Mouse (Mus musculus) brain, embryonic 14.5 days (tissue): ENCODE data around the gene Smarca4.

ENCODE experiments used
- CTCF ChIP-seq: fragments of 200-500 bp; IDR thresholded peaks from 2 replicates; pipeline ENCODE4 v1.5.1; 2012; ENCODE audit warnings: inconsistent platforms, mild to moderate bottlenecking, moderate library complexity, borderline replicate concordance; ENCODE audit not compliant: insufficient read depth, insufficient read length; ENCODE audit errors: extremely low read depth
- POLR2A ChIP-seq: fragments of 200-500 bp; IDR thresholded peaks from 2 replicates; pipeline ENCODE4 v1.6.1; 2012; ENCODE audit warnings: mild to moderate bottlenecking, inconsistent platforms, borderline replicate concordance; ENCODE audit not compliant: poor library complexity, insufficient read depth, insufficient read length, severe bottlenecking; ENCODE audit errors: extremely low read depth

DNA sequence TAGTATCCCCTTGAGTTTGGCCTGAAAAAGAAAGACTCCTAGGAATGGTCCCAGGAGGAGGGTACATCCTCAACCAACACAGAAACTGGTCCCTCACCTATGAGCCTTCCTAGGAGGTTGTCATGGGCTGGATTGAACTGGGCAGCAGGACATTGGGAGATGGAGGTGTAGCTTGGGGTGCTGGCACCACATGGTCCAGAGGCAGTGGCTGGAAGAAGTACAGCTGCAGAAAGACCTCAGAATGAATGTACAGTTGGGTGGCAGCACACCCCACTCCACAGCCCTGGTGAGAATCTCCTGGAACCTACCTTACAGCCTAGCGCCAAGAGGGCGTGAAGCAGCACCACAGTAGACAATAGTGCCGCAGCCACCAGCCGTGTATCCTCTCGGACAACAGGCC lies 26.4 kb upstream of the Smarca4 start:
- TF ChIP-seq CTCF = no peak
- TF ChIP-seq POLR2A = no peak
